Mouse (Mus musculus): ENCODE data around the gene Tex2.

Tex2 gene

GRCm38 (mm10) chr11:106460671-106461070, 152.6 kb downstream of the Tex2 start:
- no peak for DNase-seq (ENCODE audit: low read depth, low spot score)

- no peak for DNase-seq (ENCODE audit: low read depth, low spot score)
These were observed 154.7 kb downstream of the Tex2 start for GRCm38 (mm10) chr11:106458540-106458939.

All from 3T3-L1 (cell line).